Mouse (Mus musculus): ENCODE data around the gene Timm10b.

GRCm38 (mm10) chr7:105625397-105625796 lies 14.5 kb upstream of the Timm10b start:
- TF ChIP-seq MAZ (IDR thresholded peaks at IDR 0.05; ENCODE audit: low read depth, low read length) (no peak), POLR2AphosphoS2 (IDR thresholded peaks at IDR 0.05; ENCODE audit: low read depth, low read length) (no peak), MAFK (IDR thresholded peaks at IDR 0.05; ENCODE audit: insufficient replicate concordance, low read length) (no peak), POLR2A (IDR thresholded peaks at IDR 0.05; ENCODE audit: low read depth, low read length) (no peak), CTCF (conservative IDR thresholded peaks at IDR 0.05 in 1 of 2, IDR thresholded peaks at IDR 0.05 in 1 of 2; ENCODE audit: low read depth in 2 of 2, low read length in 2 of 2) (no peak), USF2 (conservative IDR thresholded peaks at IDR 0.05; ENCODE audit: low read depth, low read length) (no peak), TCF12 (IDR thresholded peaks at IDR 0.05; ENCODE audit: low read depth, low read length) (no peak), MYC (IDR thresholded peaks at IDR 0.05; ENCODE audit: low read depth, low read length) (no peak), E2F4 (IDR thresholded peaks at IDR 0.05; ENCODE audit: insufficient replicate concordance, low read depth, low read length) (no peak), ZC3H11A (IDR thresholded peaks at IDR 0.05; ENCODE audit: low read depth, low read length) (no peak), CHD1 (IDR thresholded peaks at IDR 0.05; ENCODE audit: low read depth, low read length) (no peak)
